Comparison of ENCODE assay signal across 8 mouse cellular contexts in genomic region chr8:78063529-78063928, GRCm38 (mm10).
A peak's percentile ranks its signal among the peaks of the same experiment; 100 is the strongest.
DNase-seq lines count a peak whose midpoint lies in the region; ATAC-seq and TF ChIP-seq lines count a peak whose summit lies in the region.

No protein-coding gene starts in this region.

- no peaks in the 10 kb centered on the region for H3K9me3 ChIP-seq in kidney, embryonic 14.5 days (ENCODE audit: control insufficient read depth, low read length)
- H3K9me3 ChIP-seq in limb, embryonic 15.5 days = no peaks in the 10 kb centered on the region
- no peaks in the 10 kb centered on the region for H3K9me3 ChIP-seq in midbrain, postnatal 0 days (ENCODE audit: low read length)

- TF ChIP-seq CTCF in midbrain, postnatal 0 days (IDR thresholded peaks at IDR 0.05) = peak; percentile 85

- no peak overlapping the region for H3K9ac ChIP-seq in kidney, embryonic 14.5 days (ENCODE audit: low read depth, low read length)
- H3K9ac ChIP-seq in limb, embryonic 15.5 days = no peak overlapping the region
- no peak overlapping the region for H3K9ac ChIP-seq in midbrain, postnatal 0 days (replicated peaks; ENCODE audit: low read length, poor library complexity, severe bottlenecking)

- no peak overlapping the region for H3K27ac ChIP-seq in kidney, embryonic 14.5 days (ENCODE audit: low read depth, low read length)
- H3K27ac ChIP-seq in limb, embryonic 15.5 days = 0 out of 2 replicates have a peak overlapping the region, but pooled peaks have one; percentile 57
- H3K27ac ChIP-seq in midbrain, postnatal 0 days (ENCODE audit: low read depth, low read length) = no peak overlapping the region

- DNase-seq in gastrocnemius, postnatal 14 days = peak; percentile 45
- no peak for DNase-seq in gastrocnemius, adult 8-10 months (ENCODE audit: low spot score in 2 of 2)
- peak; percentile 27 to 30 for DNase-seq in cerebellum, postnatal 36 days
- peak; percentile 31 to 58 for DNase-seq in frontal cortex, postnatal 36 days (ENCODE audit: low spot score in 2 of 2)
- DNase-seq in midbrain, postnatal 0 days (ENCODE audit: low spot score) = peak; percentile 81
- peak; percentile 29 for DNase-seq in yolk sac, embryonic 10.5 days (ENCODE audit: low spot score)

- 0 out of 2 replicates have a peak, but pooled peaks have one; percentile 77 for ATAC-seq in kidney, embryonic 14.5 days (ENCODE audit: low FRiP score, low TSS enrichment)
- ATAC-seq in limb, embryonic 15.5 days (ENCODE audit: insufficient number of reproducible peaks, low FRiP score, low TSS enrichment, low read depth) = 0 out of 2 replicates have a peak, but pooled peaks have one; percentile 48
- peak; percentile 88 for ATAC-seq in midbrain, postnatal 0 days (ENCODE audit: low FRiP score)

- no peaks in the 10 kb centered on the region for H3K4me1 ChIP-seq in kidney, embryonic 14.5 days (ENCODE audit: control insufficient read depth, insufficient read depth, low read length)
- peaks cover 29% of the 10 kb centered on the region for H3K4me1 ChIP-seq in limb, embryonic 15.5 days
- no peaks in the 10 kb centered on the region for H3K4me1 ChIP-seq in midbrain, postnatal 0 days (ENCODE audit: insufficient read depth, low read length)

- H3K27me3 ChIP-seq in kidney, embryonic 14.5 days (ENCODE audit: control insufficient read depth, insufficient read depth, low read length) = no peaks in the 10 kb centered on the region; the same call in 1 of the 2 replicates
- 0 out of 2 replicates have a peak, but pooled peaks cover 4% of the 10 kb centered on the region for H3K27me3 ChIP-seq in limb, embryonic 15.5 days
- H3K27me3 ChIP-seq in midbrain, postnatal 0 days (ENCODE audit: insufficient read depth, low read length) = no peaks in the 10 kb centered on the region

- no peaks in the 10 kb centered on the region for H3K36me3 ChIP-seq in kidney, embryonic 14.5 days (ENCODE audit: control insufficient read depth, insufficient read depth, low read length)
- no peaks in the 10 kb centered on the region for H3K36me3 ChIP-seq in limb, embryonic 15.5 days
- no peaks in the 10 kb centered on the region for H3K36me3 ChIP-seq in midbrain, postnatal 0 days (ENCODE audit: insufficient read depth, low read length)

- intact Hi-C loops in gastrocnemius, postnatal 14 days (cut with DNase I; ENCODE audit: low total_unique reads) = loop anchor here (10.0 kb wide), 2 partner anchors 61 to 681 kb away; no protein-coding TSS in a partner anchor

- peak overlapping the region; percentile 25 for H3K4me3 ChIP-seq in kidney, embryonic 14.5 days (ENCODE audit: low read length)
- peak overlapping the region; percentile 25 for H3K4me3 ChIP-seq in limb, embryonic 15.5 days
- peak overlapping the region; percentile 21 for H3K4me3 ChIP-seq in midbrain, postnatal 0 days (ENCODE audit: low read depth, low read length)

- peak overlapping the region; percentile 51 for H3K4me2 ChIP-seq in kidney, embryonic 14.5 days (replicated peaks; ENCODE audit: low read depth, low read length)
- H3K4me2 ChIP-seq in limb, embryonic 15.5 days = peak overlapping the region; percentile 52
- peak overlapping the region; percentile 37 for H3K4me2 ChIP-seq in midbrain, postnatal 0 days (ENCODE audit: low read depth, low read length, poor library complexity, severe bottlenecking)

- WGBS in kidney, embryonic 14.5 days = 8% methylated on average over 13 of the region's 13 CpGs
- 7% methylated on average over 13 of the region's 13 CpGs for WGBS in limb, embryonic 15.5 days
- 2% methylated on average over 13 of the region's 13 CpGs for WGBS in midbrain, postnatal 0 days

Comparison
In these comparisons a context has a peak if more than half of its experiments do, and no peak if none do; other contexts are left out.
1. DNase-seq: peak in gastrocnemius, postnatal 14 days (single experiment), cerebellum, postnatal 36 days (2 of 2), frontal cortex, postnatal 36 days (2 of 2), midbrain, postnatal 0 days (single experiment) and yolk sac, embryonic 10.5 days (single experiment); none in gastrocnemius, adult 8-10 months (0 of 2).
2. Peak in every context shown above with its lines, with median percentiles within 50 percentile points of each other: ATAC-seq, H3K4me2 ChIP-seq and H3K4me3 ChIP-seq.